Mouse (Mus musculus): ENCODE results near the gene Fbxw28. TPM values are rescaled to one million over a fixed set of nuclear protein-coding genes. Genes with fewer than 3 reads are reported as not detected.
"Not testable (repeated sequence)": the region's sequence is repeated elsewhere in the genome, so short reads cannot be mapped to it uniquely, and the experiment has no call there.

Gene Fbxw28
- total RNA-seq (2014; rRNA removed) (not detected in 2 replicates), polyA plus RNA-seq (2015; fragmentation: Nextera tagmentation; extraction: Ambion mirVana) (not detected in 2 replicates)

DNA sequence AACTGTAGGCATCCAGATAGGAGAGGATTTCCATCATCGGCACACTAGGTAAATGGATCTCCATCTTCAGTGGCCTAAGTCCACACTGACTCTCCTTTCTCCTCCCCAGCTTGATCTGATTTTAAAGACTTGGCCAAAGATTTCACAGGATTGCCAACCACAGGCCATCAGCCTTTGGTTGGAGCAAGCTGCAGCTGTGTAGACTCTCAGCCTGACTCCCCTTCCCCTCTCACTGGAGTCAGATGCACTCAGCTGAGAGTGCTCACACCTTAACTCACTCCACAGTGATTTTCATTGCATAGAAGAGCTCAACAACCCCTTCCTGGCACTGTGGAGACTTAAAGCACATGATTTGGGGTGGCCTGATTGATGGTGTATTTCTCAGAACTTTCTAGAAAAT is at the start of gene Fbxw28:
Gene Fbxw28 (minus strand): TSS at position 101 of the 400 bp plus-strand sequence.
- not testable (repeated sequence) for H3K36me3 ChIP-seq (ENCODE audit: insufficient read depth, low read length)

DNA sequence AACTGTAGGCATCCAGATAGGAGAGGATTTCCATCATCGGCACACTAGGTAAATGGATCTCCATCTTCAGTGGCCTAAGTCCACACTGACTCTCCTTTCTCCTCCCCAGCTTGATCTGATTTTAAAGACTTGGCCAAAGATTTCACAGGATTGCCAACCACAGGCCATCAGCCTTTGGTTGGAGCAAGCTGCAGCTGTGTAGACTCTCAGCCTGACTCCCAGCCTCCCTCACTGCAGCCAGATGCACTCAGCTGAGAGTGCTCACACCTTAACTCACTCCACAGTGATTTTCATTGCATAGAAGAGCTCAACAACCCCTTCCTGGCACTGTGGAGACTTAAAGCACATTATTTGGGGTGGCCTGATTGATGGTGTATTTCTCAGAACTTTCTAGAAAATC is 51.9 kb downstream of the Fbxw28 start, which contains the start of gene Fbxw14:
Gene Fbxw14 (minus strand): TSS at position 101 of the 400 bp plus-strand sequence.
- H3K4me3 ChIP-seq (ENCODE audit: low read length); H3K4me2 ChIP-seq (ENCODE audit: low read depth, low read length): not testable (repeated sequence)

More for the DNA sequence above, at the start of gene Fbxw28:
- not testable (repeated sequence) for H3K4me1 ChIP-seq (ENCODE audit: insufficient read depth, low read length); H3K27ac ChIP-seq; H3K9me3 ChIP-seq (ENCODE audit: low read length); DNase-seq (ENCODE audit: low spot score); H3K4me3 ChIP-seq (ENCODE audit: low read length); ATAC-seq; H3K27me3 ChIP-seq (ENCODE audit: insufficient read depth, low read length); H3K9ac ChIP-seq (replicated peaks; ENCODE audit: low read length); H3K4me2 ChIP-seq (ENCODE audit: low read depth, low read length)
- WGBS = no CpG with 5 or more reads among the region's 1 CpGs

More for the DNA sequence above, 51.9 kb downstream of the Fbxw28 start, which contains the start of gene Fbxw14:
- DNase-seq (ENCODE audit: low spot score); ATAC-seq; H3K36me3 ChIP-seq (ENCODE audit: insufficient read depth, low read length); H3K27me3 ChIP-seq (ENCODE audit: insufficient read depth, low read length); H3K9me3 ChIP-seq (ENCODE audit: low read length); H3K4me1 ChIP-seq (ENCODE audit: insufficient read depth, low read length); H3K27ac ChIP-seq; H3K9ac ChIP-seq (replicated peaks; ENCODE audit: low read length): not testable (repeated sequence)
- WGBS = no CpG with 5 or more reads among the region's 1 CpGs

Other genes starting within 250 kb of the Fbxw28 start
- 82.3 and 84.4 TPM in 2 replicates for gene Plxnb1, start 244.3 kb downstream of the Fbxw28 start, total RNA-seq (2014; rRNA removed)
- 8.7 and 11.2 TPM in 2 replicates for gene Plxnb1, start 244.3 kb downstream of the Fbxw28 start, polyA plus RNA-seq (2015; fragmentation: Nextera tagmentation; extraction: Ambion mirVana)
- gene Fbxw21, start 177.6 kb downstream of the Fbxw28 start, total RNA-seq (2014; rRNA removed) = not detected in 2 replicates
- not detected in 2 replicates for gene Fbxw21, start 177.6 kb downstream of the Fbxw28 start, polyA plus RNA-seq (2015; fragmentation: Nextera tagmentation; extraction: Ambion mirVana)
- not detected in 2 replicates for gene Fbxw13, start 143.7 kb downstream of the Fbxw28 start, total RNA-seq (2014; rRNA removed)
- gene Fbxw13, start 143.7 kb downstream of the Fbxw28 start, polyA plus RNA-seq (2015; fragmentation: Nextera tagmentation; extraction: Ambion mirVana) = not detected in 2 replicates
- gene Fbxw20, start 104.9 kb downstream of the Fbxw28 start, total RNA-seq (2014; rRNA removed) = not detected in 2 replicates
- gene Fbxw20, start 104.9 kb downstream of the Fbxw28 start, polyA plus RNA-seq (2015; fragmentation: Nextera tagmentation; extraction: Ambion mirVana) = not detected in 2 replicates
- gene Fbxw14, start 52.0 kb downstream of the Fbxw28 start, total RNA-seq (2014; rRNA removed) = not detected in 2 replicates
- gene Fbxw14, start 52.0 kb downstream of the Fbxw28 start, polyA plus RNA-seq (2015; fragmentation: Nextera tagmentation; extraction: Ambion mirVana) = not detected in 2 replicates
- gene Fbxw22, start 64.6 kb upstream of the Fbxw28 start, total RNA-seq (2014; rRNA removed) = not detected in 2 replicates
- not detected in 2 replicates for gene Fbxw22, start 64.6 kb upstream of the Fbxw28 start, polyA plus RNA-seq (2015; fragmentation: Nextera tagmentation; extraction: Ambion mirVana)
- gene Fbxw16, start 109.5 kb upstream of the Fbxw28 start, total RNA-seq (2014; rRNA removed) = not detected in 2 replicates
- not detected in 2 replicates for gene Fbxw16, start 109.5 kb upstream of the Fbxw28 start, polyA plus RNA-seq (2015; fragmentation: Nextera tagmentation; extraction: Ambion mirVana)
- gene Fbxw19, start 156.2 kb upstream of the Fbxw28 start, total RNA-seq (2014; rRNA removed) = not detected in 2 replicates
- gene Fbxw19, start 156.2 kb upstream of the Fbxw28 start, polyA plus RNA-seq (2015; fragmentation: Nextera tagmentation; extraction: Ambion mirVana) = not detected in 2 replicates
- not detected in 2 replicates for gene Fbxw15, start 228.6 kb upstream of the Fbxw28 start, total RNA-seq (2014; rRNA removed)
- gene Fbxw15, start 228.6 kb upstream of the Fbxw28 start, polyA plus RNA-seq (2015; fragmentation: Nextera tagmentation; extraction: Ambion mirVana) = not detected in 2 replicates

Measured in hindbrain, postnatal 0 days (tissue).